Mouse (Mus musculus): ENCODE measurements at regions not wholly inside any gene's neighbourhood (a gene's known extent, or its start where the extent isn't known, plus 50 kb on each side); places are given as distances from the start of the nearest gene placed in this dataset.

DNA sequence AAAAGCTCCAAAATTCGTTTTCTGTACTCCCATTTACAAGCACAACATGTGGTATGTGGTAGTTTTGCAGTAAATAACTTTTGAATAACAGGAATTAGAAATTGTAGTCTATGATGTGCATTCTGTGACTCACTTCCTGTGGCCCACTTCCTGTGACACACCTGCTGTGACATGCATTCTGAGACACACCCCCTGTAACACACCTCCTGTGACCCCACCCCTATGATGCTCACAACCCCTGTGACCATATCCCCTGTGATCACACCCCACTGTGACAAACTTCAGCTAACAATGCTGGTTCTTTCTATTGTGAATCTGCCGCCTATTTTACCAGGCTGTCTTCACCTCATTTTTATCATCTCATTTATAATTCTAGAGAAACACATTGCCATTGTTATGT is 536.9 kb upstream of the Zfp462 start:
- ATAC-seq (replicated peaks; ENCODE audit: poor library complexity), result no peak

GRCm38 (mm10) chr4:54430789-54431188 is 514.1 kb upstream of the Zfp462 start:
- ATAC-seq (replicated peaks; ENCODE audit: poor library complexity), result peak; percentile 77

- no peak for ATAC-seq (replicated peaks; ENCODE audit: poor library complexity)
Observed at GRCm38 (mm10) chr4:54460596-54460995, 484.3 kb upstream of the Zfp462 start.

DNA sequence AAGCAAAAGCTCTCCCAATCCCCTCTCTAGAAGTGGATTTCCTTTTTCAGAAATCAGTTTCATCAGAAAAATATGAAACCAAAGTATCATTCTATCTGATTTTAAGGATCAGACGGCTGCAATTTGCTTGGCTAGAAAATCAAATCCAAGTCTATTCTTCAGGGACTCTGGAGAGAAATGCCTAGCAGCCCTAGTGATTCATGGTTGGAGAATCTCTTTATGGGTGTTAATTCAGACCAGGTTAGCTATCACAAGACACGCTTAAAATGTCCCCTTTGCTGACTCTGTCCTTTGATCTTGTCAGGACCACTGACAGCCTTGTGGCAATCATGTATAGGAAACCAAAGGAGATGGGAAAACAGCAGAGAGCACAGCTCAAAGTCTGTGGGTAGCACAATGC is 475.7 kb upstream of the Zfp462 start:
- no peak for ATAC-seq (replicated peaks; ENCODE audit: poor library complexity)

DNA sequence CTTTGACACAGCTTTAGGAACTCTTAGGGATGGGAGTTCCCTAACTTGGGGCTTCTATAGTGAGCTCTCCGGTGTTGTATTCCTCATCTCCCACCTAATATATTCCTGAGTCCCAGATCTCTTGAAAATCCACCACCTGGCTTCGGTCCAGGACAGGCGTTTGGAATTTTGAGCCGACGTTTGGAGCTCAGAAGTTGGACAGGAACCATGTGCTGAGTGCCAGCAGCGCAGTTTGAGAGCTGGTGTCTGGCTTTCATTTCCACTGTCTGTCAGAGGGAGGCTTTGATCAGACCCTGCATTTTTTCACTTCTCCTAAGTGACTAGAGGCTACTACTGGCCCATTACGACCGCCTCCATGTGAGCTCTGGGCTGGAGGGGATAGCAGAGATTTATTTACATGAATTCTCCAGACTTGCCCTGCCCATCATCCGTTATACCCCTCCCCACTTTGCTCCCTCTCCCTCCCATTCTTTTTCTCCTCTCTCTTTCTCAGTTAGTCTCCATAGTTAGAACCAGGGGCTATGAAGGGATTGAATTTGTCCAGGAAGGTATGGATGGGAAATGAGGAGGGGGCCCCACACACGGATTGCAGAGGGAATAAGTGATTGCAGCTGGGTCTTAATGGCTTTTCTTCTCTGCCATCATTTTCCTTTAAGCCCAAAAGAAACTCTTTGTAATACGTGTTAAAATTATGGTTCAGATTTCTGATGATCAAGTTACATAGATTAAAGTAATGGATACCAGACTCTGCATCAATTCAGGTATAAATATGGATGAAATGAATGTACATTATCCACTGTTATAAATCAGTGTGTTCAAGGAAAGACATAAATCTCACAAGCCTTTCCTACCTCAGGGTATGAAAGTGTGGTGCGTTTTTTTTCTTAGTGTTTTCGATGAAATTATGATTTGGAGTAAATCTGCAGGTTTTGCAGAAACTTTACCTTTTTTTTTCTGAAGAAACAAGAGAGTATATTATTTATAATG is 474.5 kb upstream of the Zfp462 start:
- ATAC-seq (replicated peaks; ENCODE audit: poor library complexity), result no peak

DNA sequence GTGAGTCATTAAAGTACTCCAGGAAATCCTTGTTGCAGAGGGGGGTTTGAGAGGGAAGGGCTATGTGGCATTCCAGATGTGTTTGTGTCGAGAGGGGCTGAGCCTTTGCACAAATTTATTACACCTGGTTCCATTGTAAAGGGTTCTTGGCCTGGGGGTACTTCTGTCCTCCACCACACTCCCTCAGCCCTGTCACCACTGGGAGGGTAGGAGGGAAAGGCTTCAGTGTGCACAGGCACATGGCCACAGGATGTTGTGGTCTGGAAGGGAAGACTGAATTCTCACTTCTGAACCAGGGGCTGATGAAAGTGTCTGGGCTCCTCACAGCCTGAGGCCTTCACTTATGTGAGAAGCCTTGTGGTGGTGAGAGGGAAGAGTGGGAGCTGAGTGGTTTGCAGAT is 473.8 kb upstream of the Zfp462 start:
- ATAC-seq (replicated peaks; ENCODE audit: poor library complexity), result peak; percentile 52

DNA sequence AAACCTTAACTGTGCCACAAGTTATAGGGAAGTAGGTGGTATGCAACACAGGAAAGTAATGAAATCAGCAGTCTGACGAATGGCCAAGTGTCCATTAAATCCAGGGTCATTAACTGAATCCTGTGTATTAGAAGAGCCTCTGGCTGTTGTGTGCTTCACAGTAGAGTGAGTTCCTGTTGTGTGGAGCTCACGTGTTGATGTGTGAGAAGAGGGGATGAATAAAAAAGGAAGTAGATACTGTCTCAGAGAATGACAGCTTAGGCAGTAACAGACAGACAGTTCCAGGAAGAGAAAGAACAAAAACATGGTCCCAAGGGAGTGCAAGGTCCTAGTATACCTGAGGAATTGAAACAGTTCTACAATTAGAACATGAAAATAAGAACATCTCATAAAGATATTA is 463.1 kb upstream of the Zfp462 start:
- ATAC-seq (replicated peaks; ENCODE audit: poor library complexity), result peak; percentile 88

- no peak for ATAC-seq (replicated peaks; ENCODE audit: poor library complexity)
Observed at GRCm38 (mm10) chr4:54493074-54493473, 451.8 kb upstream of the Zfp462 start.

DNA sequence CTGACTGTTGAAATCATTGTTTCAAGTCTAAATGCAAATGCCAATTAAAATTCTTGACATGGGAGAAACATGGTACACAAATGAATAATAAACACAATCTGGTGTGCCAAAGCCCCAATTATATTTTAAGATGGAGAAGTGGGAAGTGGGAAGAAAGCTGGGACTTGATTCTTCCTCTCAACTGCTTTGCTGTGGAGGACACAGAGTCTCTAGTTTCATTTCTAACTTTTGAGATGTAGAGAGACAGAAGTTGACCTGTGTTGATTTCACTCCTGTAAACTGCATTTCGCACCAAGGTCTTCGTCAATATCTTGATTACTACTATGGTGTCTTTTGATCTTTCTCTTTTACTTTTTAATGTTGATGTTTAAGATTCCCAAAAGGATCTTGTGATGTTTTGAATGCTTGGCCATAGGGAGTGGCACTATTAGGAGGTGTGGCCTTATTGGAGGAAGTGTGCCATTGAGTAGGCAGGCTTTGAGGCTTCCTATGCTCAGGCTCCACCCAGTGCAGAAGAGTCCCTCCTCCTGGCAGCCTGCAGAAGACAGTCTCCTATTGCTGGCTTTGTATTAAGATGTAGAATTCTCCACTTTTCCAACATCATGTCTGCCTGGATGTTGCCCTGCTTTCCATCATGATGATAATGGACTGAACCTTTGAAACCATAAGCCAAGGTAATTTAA is 447.4 kb upstream of the Zfp462 start:
- ATAC-seq (replicated peaks; ENCODE audit: poor library complexity), result 0 out of 2 replicates have a peak, but pooled peaks have one; percentile 57

DNA sequence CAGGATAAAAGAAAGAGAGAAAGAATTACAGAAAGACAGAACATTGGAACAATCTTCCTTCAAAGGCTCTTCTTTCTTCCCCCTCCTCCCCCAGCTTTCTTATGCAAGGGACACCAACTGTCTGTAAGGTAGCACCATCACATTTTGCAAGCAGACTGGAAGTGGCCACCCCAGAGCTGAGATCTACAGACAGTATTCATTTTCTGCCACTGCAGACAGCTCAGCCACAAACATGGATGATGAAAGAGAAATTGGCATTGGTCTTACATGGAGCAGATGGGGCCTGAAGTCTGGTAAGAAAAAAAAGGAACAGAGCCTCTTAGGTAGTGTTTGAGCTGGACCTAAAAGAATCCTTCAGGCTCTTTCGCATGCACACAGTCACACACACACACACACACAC is 428.9 kb upstream of the Zfp462 start:
- peak; percentile 96 for ATAC-seq (replicated peaks; ENCODE audit: poor library complexity)

DNA sequence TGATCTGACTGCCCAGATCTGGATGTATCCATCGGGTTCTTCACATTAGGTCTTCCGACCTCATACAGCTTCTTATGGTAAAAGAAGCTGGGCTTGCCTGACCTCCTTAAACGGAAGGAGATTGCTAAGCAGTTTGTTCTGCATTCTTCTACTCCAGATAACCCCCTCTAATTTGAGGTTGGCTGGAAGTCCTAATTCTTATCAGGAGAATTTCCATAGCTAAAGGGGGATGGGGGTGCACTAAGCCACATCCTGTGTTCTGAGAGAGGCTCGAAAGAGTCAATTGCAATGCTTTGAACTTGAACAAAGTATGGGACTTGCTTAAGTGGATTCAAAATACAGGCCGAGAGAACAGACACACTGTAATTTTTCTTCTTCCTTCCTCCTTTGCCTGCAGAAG is 421.6 kb upstream of the Zfp462 start:
- ATAC-seq (replicated peaks; ENCODE audit: poor library complexity), result peak; percentile 32

DNA sequence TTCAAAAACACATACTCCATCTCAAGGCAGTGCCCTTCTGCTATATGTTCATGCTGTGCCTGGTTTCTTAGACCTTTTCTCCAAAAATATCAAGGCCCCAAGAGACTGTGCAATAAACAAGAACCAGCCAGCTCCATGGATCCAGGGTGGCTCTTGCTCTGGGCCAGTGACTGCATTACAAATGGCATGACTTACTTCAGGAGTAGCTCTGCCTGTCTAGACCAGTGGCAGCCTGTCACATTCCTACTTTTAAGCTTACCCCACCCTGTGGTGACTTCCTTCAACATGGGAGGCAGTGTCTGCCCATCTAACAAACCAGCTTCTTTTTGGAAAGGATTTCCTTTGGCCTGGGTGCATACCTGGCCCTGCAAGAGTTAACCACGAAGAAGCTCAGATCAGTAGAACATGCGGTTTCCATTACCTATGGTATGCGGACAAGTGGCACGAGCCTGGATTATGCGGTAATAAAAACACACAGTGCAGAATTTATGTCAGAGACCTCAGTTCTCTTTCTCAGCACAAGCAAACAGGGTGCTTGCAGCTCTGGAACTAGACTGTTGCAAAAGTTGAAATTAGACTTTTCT is 418.8 kb upstream of the Zfp462 start:
- no peak for ATAC-seq (replicated peaks; ENCODE audit: poor library complexity)

DNA sequence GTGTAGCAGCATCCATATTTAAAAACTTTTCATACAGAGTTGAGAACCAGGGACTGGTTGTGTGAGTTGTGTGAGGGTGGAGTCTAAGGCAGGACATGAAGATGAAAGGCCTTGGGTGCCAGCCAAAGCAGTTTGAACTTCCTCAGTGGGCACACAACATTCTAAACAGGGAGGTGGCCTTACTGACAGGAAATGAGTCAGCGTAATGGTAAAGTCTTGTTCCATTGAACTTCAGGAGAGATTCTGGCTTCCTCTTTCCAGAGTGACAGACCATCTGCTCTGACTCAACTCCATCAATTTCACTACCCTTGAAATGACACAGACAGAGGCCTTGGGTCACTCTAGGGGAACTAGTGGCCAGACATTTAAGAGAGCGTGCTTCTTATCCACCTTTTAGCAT is 417.2 kb upstream of the Zfp462 start:
- peak; percentile 91 for ATAC-seq (replicated peaks; ENCODE audit: poor library complexity)

GRCm38 (mm10) chr4:54531739-54532138 is 413.1 kb upstream of the Zfp462 start:
- ATAC-seq (replicated peaks; ENCODE audit: poor library complexity), result no peak

GRCm38 (mm10) chr4:54533846-54534245 is 411.0 kb upstream of the Zfp462 start:
- ATAC-seq (replicated peaks; ENCODE audit: poor library complexity), result no peak

DNA sequence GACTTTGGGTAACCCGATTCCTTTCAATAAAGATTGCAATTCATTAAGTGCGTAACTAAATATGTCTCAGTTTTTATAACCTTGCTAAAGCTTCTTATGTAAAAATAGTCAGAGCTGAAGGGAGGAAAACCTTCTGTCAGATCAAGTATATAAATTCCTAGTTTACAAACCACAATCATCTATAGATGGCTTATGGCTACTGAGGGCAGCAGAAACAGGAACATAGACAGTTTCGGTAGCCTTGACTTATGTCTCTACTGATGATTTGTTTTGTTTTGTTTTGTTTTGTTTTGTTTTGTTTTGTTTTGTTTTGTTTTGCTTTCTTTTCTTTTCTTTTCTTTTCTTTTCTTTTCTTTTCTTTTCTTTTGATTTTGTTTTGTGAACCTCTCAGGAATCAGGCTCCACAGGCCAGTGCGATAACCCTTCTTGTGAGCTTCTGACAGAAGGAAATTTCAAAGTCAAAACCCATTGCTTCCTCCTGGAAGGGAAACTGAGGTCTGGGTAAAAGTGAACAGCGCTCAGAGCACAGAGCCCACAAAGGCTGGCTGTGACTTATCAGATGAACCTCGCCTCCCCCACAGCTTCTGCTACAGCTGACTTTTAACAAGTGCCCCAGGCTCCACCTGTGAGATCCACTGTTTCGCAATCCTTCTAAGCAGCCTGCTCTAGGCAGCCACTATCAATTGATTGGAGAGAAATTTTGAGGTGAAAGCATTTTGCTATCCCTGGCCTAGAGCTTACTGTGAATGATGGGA is 391.8 kb upstream of the Zfp462 start:
- peak; percentile 68 for ATAC-seq (replicated peaks; ENCODE audit: poor library complexity)

DNA sequence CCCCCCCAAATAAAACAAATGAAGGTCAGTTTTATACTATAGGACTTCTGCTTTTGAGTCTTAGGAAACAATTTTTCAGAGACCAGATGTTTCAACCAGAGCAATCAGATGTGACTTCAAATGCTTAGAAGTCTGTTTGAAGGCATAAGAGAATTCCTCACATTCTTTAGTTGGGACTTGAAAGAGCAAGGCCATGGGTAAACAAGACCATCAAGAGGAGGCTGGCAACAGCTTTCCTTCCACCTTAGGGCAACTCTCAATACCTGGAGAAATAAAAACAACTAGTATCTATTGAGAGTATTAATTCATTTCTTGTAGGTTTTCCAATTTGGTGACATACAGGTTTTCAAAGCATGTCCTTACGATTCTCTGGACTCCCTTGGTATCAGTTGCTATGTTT is 381.8 kb upstream of the Zfp462 start:
- ATAC-seq (replicated peaks; ENCODE audit: poor library complexity), result no peak

- no peak for ATAC-seq (replicated peaks; ENCODE audit: poor library complexity)
Observed at GRCm38 (mm10) chr4:54573185-54573584, 371.7 kb upstream of the Zfp462 start.

GRCm38 (mm10) chr4:54587197-54587596 is 357.7 kb upstream of the Zfp462 start:
- ATAC-seq (replicated peaks; ENCODE audit: poor library complexity), result no peak

- no peak for ATAC-seq (replicated peaks; ENCODE audit: poor library complexity)
Observed at GRCm38 (mm10) chr4:54588704-54589103, 356.1 kb upstream of the Zfp462 start.

Data from megakaryocyte progenitor cell, adult 5-6 weeks (primary cell).